Mouse (Mus musculus) forebrain, embryonic 11.5 days (tissue): Measurements from ENCODE around the gene Pxn. TPM values are rescaled to one million over a fixed set of nuclear protein-coding genes. Genes with fewer than 3 reads are reported as not detected.

Experiments used
- ATAC-seq: fragments of 200-750 bp; cut with Nextera tagmentation; replicated peaks from 2 replicates; pipeline ENCODE4 v1.8.0; 2017; ENCODE audit warnings: moderate TSS enrichment; ENCODE audit not compliant: low FRiP score
- DNase-seq: peaks from one replicate; pipeline ENCODE4 v3.0.0-alpha.2; 2017; ENCODE audit warnings: low spot score
- H3K27ac ChIP-seq: fragments of 300-500 bp; sonication (generic); 2 replicates; pipeline ENCODE4 v1.5.1; 2014; ENCODE audit warnings: low read depth, low read length
- H3K27me3 ChIP-seq: fragments of 300-500 bp; sonication (generic); 2 replicates; pipeline ENCODE4 v1.6.1; 2014; ENCODE audit warnings: mild to moderate bottlenecking, low read length, mixed read lengths; ENCODE audit not compliant: control insufficient read depth, insufficient read depth
- H3K36me3 ChIP-seq: fragments of 300-500 bp; sonication (generic); 2 replicates; pipeline ENCODE4 v1.6.1; 2014; ENCODE audit warnings: mild to moderate bottlenecking, low read length, moderate library complexity, mixed read lengths; ENCODE audit not compliant: control insufficient read depth, insufficient read depth
- H3K4me1 ChIP-seq: fragments of 300-500 bp; sonication (generic); replicated peaks from 2 replicates; pipeline ENCODE4 v1.6.1; 2014; ENCODE audit warnings: low read length, mixed read lengths; ENCODE audit not compliant: control insufficient read depth, insufficient read depth
- H3K4me2 ChIP-seq: fragments of 300-500 bp; sonication (generic); 2 replicates; pipeline ENCODE4 v1.6.1; 2014; ENCODE audit warnings: low read depth, mild to moderate bottlenecking, low read length, moderate library complexity, mixed read lengths; ENCODE audit not compliant: severe bottlenecking
- H3K4me3 ChIP-seq: fragments of 300-500 bp; sonication (generic); 2 replicates; pipeline ENCODE4 v1.5.1; 2014; ENCODE audit warnings: low read depth, low read length
- H3K9ac ChIP-seq: fragments of 300-500 bp; sonication (generic); 2 replicates; pipeline ENCODE4 v1.6.1; 2014; ENCODE audit warnings: low read length
- H3K9me3 ChIP-seq: fragments of 300-500 bp; sonication (generic); 2 replicates; pipeline ENCODE4 v1.6.1; 2016; ENCODE audit warnings: low read length, mixed read lengths; ENCODE audit not compliant: control insufficient read depth
- WGBS: fragments of 180-500 bp; shearing (Covaris S2); extraction: QIAGEN DNeasy Blood & Tissue Kit; methylation state at CpG from one replicate; pipeline ENCODE4 v1.1.7; 2014; 5-methylcytosine and 5-hydroxymethylcytosine counted together
- polyA plus RNA-seq: library from polyadenylated mRNA; unstranded; fragments of >200 nt; fragmentation: Nextera tagmentation; extraction: Ambion mirVana; gene quantifications from 2 replicates; pipeline ENCODE4 v1.2.1, GENCODE M21; 2014

Pxn gene
- polyA plus RNA-seq, 1 experiment from 2014 or later = 12.3 TPM

- Histone ChIP-seq H3K27ac (no peak overlapping the region), H3K9ac (no peak overlapping the region), H3K27me3 (no peaks in the 10 kb centered on the region), H3K9me3 (no peaks in the 10 kb centered on the region), H3K4me2 (no peak overlapping the region), H3K36me3 (no peaks in the 10 kb centered on the region), H3K4me1 (no peaks in the 10 kb centered on the region; the same call in 1 of the 2 replicates), H3K4me3 (no peak overlapping the region)
- no peak for ATAC-seq
- 92% methylated on average over 14 of the region's 14 CpGs for WGBS
- no peak for DNase-seq
Measured at GRCm38 (mm10) chr5:115545636-115546035, 39.2 kb downstream of the Pxn start.

- no peak overlapping the region for H3K4me3 ChIP-seq
- H3K4me1 ChIP-seq = no peaks in the 10 kb centered on the region; the same call in 1 of the 2 replicates
- 59% methylated on average over 11 of the region's 11 CpGs for WGBS
- ATAC-seq (no peak), DNase-seq (no peak)
- no peak overlapping the region for H3K27ac ChIP-seq
- H3K9ac ChIP-seq = no peak overlapping the region
- no peaks in the 10 kb centered on the region for H3K27me3 ChIP-seq
- H3K9me3 ChIP-seq = no peaks in the 10 kb centered on the region
- H3K4me2 ChIP-seq = no peak overlapping the region
- H3K36me3 ChIP-seq = no peaks in the 10 kb centered on the region
Measured at GRCm38 (mm10) chr5:115546536-115546935, 40.1 kb downstream of the Pxn start.

DNA sequence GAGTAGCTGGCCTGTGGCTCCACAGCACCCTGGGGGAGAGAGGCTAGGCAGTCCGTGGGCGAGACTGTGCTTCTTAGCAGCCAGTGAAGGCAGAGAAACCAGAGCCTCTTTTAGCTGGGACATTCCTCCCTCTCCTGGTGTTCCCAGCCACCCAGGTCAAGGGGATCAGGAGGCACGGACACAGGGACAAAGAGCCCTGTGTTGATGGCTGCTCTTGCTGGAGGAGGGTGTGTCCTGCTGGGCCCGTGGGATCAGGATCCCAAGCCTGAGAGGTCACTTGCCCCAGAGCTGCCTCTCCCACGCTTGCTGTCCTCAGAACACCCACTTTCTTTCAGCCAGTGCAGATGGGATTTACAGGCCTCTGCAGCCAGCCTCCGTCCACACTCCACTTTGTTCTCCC lies 40.5 kb downstream of the Pxn start:
- no peak overlapping the region for H3K27ac ChIP-seq
- no peaks in the 10 kb centered on the region; the same call in 1 of the 2 replicates for H3K4me1 ChIP-seq
- 33% methylated on average over 6 of the region's 6 CpGs for WGBS

GRCm38 (mm10) chr5:115547421-115547820 lies 40.9 kb downstream of the Pxn start:
- Histone ChIP-seq H3K9me3 (no peaks in the 10 kb centered on the region), H3K4me3 (no peak overlapping the region), H3K27me3 (no peaks in the 10 kb centered on the region), H3K36me3 (no peaks in the 10 kb centered on the region), H3K4me1 (no peaks in the 10 kb centered on the region; the same call in 1 of the 2 replicates), H3K4me2 (no peak overlapping the region), H3K9ac (no peak overlapping the region), H3K27ac (no peak overlapping the region)
- ATAC-seq (no peak), DNase-seq (no peak)
- WGBS = 82% methylated on average over 7 of the region's 7 CpGs

More for the DNA sequence above, 40.5 kb downstream of the Pxn start:
- Histone ChIP-seq H3K9me3 (no peaks in the 10 kb centered on the region), H3K36me3 (no peaks in the 10 kb centered on the region), H3K4me3 (no peak overlapping the region), H3K9ac (no peak overlapping the region), H3K4me2 (no peak overlapping the region), H3K27me3 (no peaks in the 10 kb centered on the region)
- DNase-seq (no peak), ATAC-seq (no peak)

- no peaks in the 10 kb centered on the region; the same call in 1 of the 2 replicates for H3K4me1 ChIP-seq
Measured at GRCm38 (mm10) chr5:115548501-115549285, 42.2 kb downstream of the Pxn start.

GRCm38 (mm10) chr5:115550482-115551005 lies 44.1 kb downstream of the Pxn start:
- WGBS = 80% methylated on average over 11 of the region's 11 CpGs
- Histone ChIP-seq H3K4me3 (no peak overlapping the region), H3K27ac (no peak overlapping the region), H3K27me3 (no peaks in the 10 kb centered on the region), H3K4me1 (no peaks in the 10 kb centered on the region; the same call in 1 of the 2 replicates), H3K4me2 (no peak overlapping the region), H3K9ac (no peak overlapping the region), H3K36me3 (no peaks in the 10 kb centered on the region), H3K9me3 (no peaks in the 10 kb centered on the region)
- ATAC-seq (no peak), DNase-seq (no peak)

More at GRCm38 (mm10) chr5:115548501-115549285, 42.2 kb downstream of the Pxn start:
- WGBS = 92% methylated on average over 18 of the region's 18 CpGs
- Histone ChIP-seq H3K4me3 (no peak overlapping the region), H3K27me3 (no peaks in the 10 kb centered on the region), H3K9me3 (no peaks in the 10 kb centered on the region), H3K36me3 (no peaks in the 10 kb centered on the region), H3K4me2 (no peak overlapping the region), H3K27ac (no peak overlapping the region), H3K9ac (no peak overlapping the region)
- ATAC-seq (no peak), DNase-seq (no peak)

- Histone ChIP-seq H3K4me3 (no peak overlapping the region), H3K9me3 (no peaks in the 10 kb centered on the region), H3K9ac (no peak overlapping the region), H3K27ac (no peak overlapping the region), H3K36me3 (no peaks in the 10 kb centered on the region), H3K4me2 (no peak overlapping the region), H3K27me3 (no peaks in the 10 kb centered on the region), H3K4me1 (no peaks in the 10 kb centered on the region; the same call in 1 of the 2 replicates)
- ATAC-seq = no peak
- DNase-seq = no peak
- WGBS = 80% methylated on average over 12 of the region's 12 CpGs
Measured at GRCm38 (mm10) chr5:115551386-115551785, 44.9 kb downstream of the Pxn start.

- ATAC-seq (no peak), DNase-seq (no peak)
- H3K27ac ChIP-seq = no peak overlapping the region
- no peak overlapping the region for H3K4me3 ChIP-seq
- no peaks in the 10 kb centered on the region; the same call in 1 of the 2 replicates for H3K4me1 ChIP-seq
- H3K36me3 ChIP-seq = no peaks in the 10 kb centered on the region
- H3K27me3 ChIP-seq = no peaks in the 10 kb centered on the region
- WGBS = 81% methylated on average over 13 of the region's 13 CpGs
- H3K4me2 ChIP-seq = no peak overlapping the region
- H3K9ac ChIP-seq = no peak overlapping the region
- no peaks in the 10 kb centered on the region for H3K9me3 ChIP-seq
Measured at GRCm38 (mm10) chr5:115551799-115552198, 45.3 kb downstream of the Pxn start.
